Mouse (Mus musculus) liver, embryonic 14.5 days (tissue): ENCODE measurements around the gene Ndufc2.

ENCODE experiments used
- CTCF ChIP-seq: IDR thresholded peaks from 2 replicates; pipeline ENCODE4 v1.5.1; 2016; ENCODE audit warnings: antibody characterized with exemption, low read depth, control low read depth
- EP300 ChIP-seq: IDR thresholded peaks from 2 replicates; pipeline ENCODE4 v1.6.1; 2016; ENCODE audit warnings: antibody characterized with exemption, low read depth

DNA sequence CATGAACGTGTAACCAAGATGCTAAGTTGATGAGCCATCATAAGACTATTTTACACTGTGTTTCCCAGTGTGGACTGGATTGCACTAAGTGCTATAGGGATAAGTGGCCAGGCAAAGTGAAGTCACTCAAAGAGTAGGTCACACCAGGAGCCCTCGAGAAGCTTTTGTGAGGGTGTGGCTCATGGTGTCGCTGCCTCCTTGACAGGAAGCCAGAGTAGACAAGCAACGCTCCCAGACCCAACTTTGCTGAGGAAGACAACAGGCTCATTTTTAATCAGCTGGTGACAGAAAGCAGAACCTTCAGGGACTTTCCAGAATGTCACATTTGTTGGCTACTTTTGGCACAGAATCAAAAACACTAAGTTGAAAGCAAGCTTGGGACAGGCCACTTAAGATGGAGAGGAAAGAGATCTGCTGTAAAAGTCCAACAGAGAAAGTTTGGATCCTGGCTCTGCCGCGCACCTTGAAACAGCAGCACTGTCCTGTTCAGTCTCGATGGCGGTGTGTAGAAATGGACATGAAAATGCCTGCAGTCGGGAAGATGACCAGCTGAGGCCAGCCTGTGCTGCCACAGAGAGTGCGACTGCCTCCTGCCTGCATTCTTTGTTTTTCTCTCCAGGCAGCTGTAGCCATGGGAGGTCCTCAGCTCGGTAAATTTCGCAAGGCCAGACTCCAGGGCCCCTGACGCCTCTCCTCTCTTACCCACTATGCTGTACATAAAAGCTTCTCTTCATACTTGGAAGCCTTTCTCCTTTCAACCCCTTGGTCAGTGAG is 44.5 kb upstream of the Ndufc2 start:
- no peak for TF ChIP-seq CTCF
- TF ChIP-seq EP300 = no peak
